Mouse (Mus musculus) small intestine, adult 2 months (tissue): ENCODE results near the gene Nfasc. TPM values are rescaled to one million over a fixed set of nuclear protein-coding genes. Genes with fewer than 3 reads are reported as not detected.

ENCODE experiments used
- H3K27ac ChIP-seq: fragments of 200-500 bp; 2 replicates; pipeline ENCODE4 v1.5.1; 2012; ENCODE audit warnings: low read depth, low read length, control low read depth, inconsistent platforms; ENCODE audit not compliant: insufficient read depth
- H3K27me3 ChIP-seq: fragments of 200-500 bp; 2 replicates; pipeline ENCODE4 v1.6.1; 2012; ENCODE audit warnings: mild to moderate bottlenecking, moderate library complexity, low read length, inconsistent platforms; ENCODE audit not compliant: control insufficient read depth, insufficient read depth
- H3K36me3 ChIP-seq: fragments of 200-500 bp; 2 replicates; pipeline ENCODE4 v1.6.1; 2012; ENCODE audit warnings: mild to moderate bottlenecking, low read length, control low read depth, inconsistent platforms; ENCODE audit not compliant: control insufficient read depth, insufficient read depth
- H3K4me1 ChIP-seq: fragments of 200-500 bp; 2 replicates; pipeline ENCODE4 v1.6.1; 2012; ENCODE audit warnings: low read length, inconsistent platforms, mixed read lengths; ENCODE audit not compliant: control insufficient read depth, insufficient read depth, insufficient read length
- H3K4me3 ChIP-seq: fragments of 200-500 bp; 2 replicates; pipeline ENCODE4 v1.5.1; 2012; ENCODE audit warnings: low read depth, mild to moderate bottlenecking, control low read depth, inconsistent platforms, low read length, moderate library complexity
- CTCF ChIP-seq: fragments of 200-500 bp; IDR thresholded peaks from 2 replicates; pipeline ENCODE4 v1.5.1; 2012; ENCODE audit warnings: low read depth, mild to moderate bottlenecking, control low read depth, inconsistent platforms, low read length, moderate library complexity, mixed read lengths; ENCODE audit not compliant: insufficient replicate concordance, insufficient read length; ENCODE audit errors: extremely low read depth
- POLR2A ChIP-seq: fragments of 200-500 bp; IDR thresholded peaks from 2 replicates; pipeline ENCODE4 v1.6.1; 2012; ENCODE audit warnings: low read depth, mild to moderate bottlenecking, control low read depth, inconsistent platforms, low read length, moderate library complexity
- WGBS: fragments of 180-500 bp; shearing (Covaris S2); methylation state at CpG from one replicate; pipeline ENCODE4 v1.1.7; 2018; 5-methylcytosine and 5-hydroxymethylcytosine counted together
- polyA plus RNA-seq: library from polyadenylated mRNA; depleted of rRNA; stranded (reverse); fragments of >200 nt; gene quantifications from 2 replicates; pipeline ENCODE4 v1.2.3, GENCODE M21; 2012

Gene Nfasc
- polyA plus RNA-seq, 1 experiment, result 0.90 TPM

DNA sequence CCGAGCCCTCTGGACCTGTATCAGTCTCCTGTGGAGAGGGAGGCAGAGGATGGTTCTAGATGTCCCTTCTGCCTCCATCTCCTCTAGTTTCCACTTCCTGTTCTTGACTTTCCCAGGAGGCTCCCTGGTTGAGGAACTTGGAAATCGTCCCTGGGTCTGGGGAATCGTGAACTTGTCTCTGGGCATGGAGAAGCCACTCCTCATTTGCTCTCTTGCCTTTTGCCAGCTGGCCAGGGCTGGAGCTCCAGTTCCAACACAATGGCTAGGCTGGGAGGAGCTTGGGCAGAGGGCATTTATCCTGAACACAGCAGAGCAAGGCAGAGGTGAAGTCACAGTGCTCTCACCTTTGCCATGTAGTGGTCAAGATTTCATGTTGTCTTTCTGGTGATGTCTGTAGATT, 205.2 kb downstream of the Nfasc start:
- H3K4me1 ChIP-seq, result no peaks in the 10 kb centered on the region
- no peak overlapping the region for H3K27ac ChIP-seq
- no peaks in the 10 kb centered on the region for H3K36me3 ChIP-seq
- TF ChIP-seq POLR2A (no peak), CTCF (no peak)
- WGBS, result 65% methylated on average over 3 of the region's 3 CpGs
- H3K27me3 ChIP-seq, result peaks cover 9% of the 10 kb centered on the region
- no peak overlapping the region for H3K4me3 ChIP-seq

DNA sequence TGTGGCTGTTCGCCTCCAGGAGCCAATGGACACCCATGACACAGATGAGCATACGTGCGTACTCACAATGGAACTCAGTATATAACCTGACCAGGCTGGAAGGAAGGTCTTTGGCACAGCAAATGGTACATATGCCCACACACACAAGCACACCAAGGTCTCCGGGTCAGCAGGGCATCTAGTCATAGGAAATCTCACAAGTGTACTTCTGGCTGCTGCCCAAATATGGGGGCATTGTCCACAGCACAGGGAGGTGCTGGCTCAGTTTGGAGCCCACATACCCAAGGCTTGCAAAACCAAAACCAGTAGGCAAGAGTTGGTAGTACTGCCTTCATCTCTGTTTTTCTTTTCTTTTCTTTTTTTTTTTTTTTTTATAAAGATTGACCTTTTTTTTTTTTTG, 206.1 kb downstream of the Nfasc start:
- Histone ChIP-seq H3K4me1 (no peaks in the 10 kb centered on the region), H3K36me3 (no peaks in the 10 kb centered on the region), H3K4me3 (no peak overlapping the region), H3K27me3 (peaks cover 1% of the 10 kb centered on the region; the same call in 1 of the 2 replicates), H3K27ac (no peak overlapping the region)
- TF ChIP-seq CTCF (no peak), POLR2A (no peak)
- WGBS, result 80% methylated on average over 4 of the region's 4 CpGs

DNA sequence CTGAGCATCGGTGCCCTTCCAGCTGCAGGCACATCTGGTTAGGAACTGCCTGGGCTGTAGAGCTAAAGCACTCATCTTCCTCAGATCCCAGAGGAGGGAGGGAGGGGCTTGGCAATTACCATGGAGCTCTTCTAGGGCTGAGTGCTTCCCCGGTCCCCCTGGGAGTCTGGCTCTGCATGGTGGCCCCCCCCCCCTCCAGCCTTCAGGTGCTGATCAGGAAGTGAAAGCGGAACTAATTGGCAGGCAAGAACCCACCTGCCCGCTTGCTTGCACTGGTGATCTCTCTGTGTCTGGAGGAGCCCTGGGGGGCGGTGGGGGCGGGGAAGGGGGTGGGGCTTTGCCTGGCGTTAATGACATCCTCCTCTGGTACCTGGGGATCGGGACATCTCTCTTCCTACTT, 207.8 kb downstream of the Nfasc start:
- Histone ChIP-seq H3K4me1 (no peaks in the 10 kb centered on the region), H3K4me3 (no peak overlapping the region), H3K36me3 (no peaks in the 10 kb centered on the region), H3K27me3 (no peaks in the 10 kb centered on the region), H3K27ac (no peak overlapping the region)
- WGBS, result 3% methylated on average over 8 of the region's 8 CpGs
- TF ChIP-seq CTCF, result no peak
- no peak for TF ChIP-seq POLR2A

DNA sequence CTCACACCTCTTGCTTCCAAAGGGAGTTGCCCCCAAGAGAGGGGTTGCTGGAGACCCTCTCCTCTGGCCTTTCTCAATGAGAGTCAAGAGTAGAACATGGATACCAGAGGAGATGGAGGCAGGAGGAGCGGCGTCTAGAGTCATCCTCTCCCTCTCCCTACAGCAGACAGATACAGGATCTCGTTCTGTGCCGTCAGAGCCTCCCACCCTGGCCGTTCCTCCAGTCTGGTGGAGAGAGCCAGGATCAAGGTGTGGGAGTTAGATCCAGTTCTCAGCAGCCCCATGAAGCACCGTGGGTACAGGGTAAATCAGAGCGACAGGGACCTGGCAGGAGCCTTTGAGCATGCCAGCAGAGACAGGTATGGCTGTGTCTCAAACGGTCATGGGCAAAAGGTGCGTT, 209.1 kb downstream of the Nfasc start:
- TF ChIP-seq POLR2A, result no peak
- no peak for TF ChIP-seq CTCF
- H3K27ac ChIP-seq, result no peak overlapping the region
- WGBS, result 70% methylated on average over 9 of the region's 9 CpGs
- no peaks in the 10 kb centered on the region for H3K36me3 ChIP-seq
- H3K27me3 ChIP-seq, result no peaks in the 10 kb centered on the region
- no peaks in the 10 kb centered on the region for H3K4me1 ChIP-seq
- no peak overlapping the region for H3K4me3 ChIP-seq

DNA sequence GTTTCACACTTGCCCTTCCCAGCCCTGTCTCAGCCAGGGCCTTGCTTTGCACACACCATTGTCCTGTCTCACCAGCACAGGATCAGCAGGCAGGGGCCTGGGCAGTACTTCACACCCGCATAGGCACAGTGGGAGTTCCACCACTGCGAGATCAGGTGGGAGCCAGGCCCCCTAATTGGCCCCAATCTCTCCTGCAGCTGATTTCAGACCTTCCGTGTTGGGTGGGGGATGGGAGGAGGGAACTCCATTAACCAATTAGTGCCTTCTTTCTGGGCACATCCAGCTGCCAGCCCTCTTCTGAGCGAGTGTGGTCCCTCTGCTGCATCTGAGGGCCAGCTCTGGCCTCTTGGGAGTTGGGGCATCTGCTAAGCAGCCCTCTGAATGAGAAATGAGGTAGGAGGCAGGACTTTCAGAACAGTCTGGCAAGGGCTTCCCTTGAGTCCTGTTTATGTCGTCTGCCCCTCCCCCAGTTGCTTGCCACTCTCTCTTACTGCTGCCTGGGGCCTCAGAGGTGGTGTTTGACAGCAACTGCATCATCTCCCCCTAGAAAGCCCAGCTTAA, 210.9 kb downstream of the Nfasc start:
- H3K36me3 ChIP-seq, result no peaks in the 10 kb centered on the region
- H3K27ac ChIP-seq, result no peak overlapping the region
- no peaks in the 10 kb centered on the region for H3K27me3 ChIP-seq
- H3K4me1 ChIP-seq, result no peaks in the 10 kb centered on the region
- no peak overlapping the region for H3K4me3 ChIP-seq
- TF ChIP-seq CTCF (no peak), POLR2A (no peak)
- 25% methylated on average over 5 of the region's 5 CpGs for WGBS

DNA sequence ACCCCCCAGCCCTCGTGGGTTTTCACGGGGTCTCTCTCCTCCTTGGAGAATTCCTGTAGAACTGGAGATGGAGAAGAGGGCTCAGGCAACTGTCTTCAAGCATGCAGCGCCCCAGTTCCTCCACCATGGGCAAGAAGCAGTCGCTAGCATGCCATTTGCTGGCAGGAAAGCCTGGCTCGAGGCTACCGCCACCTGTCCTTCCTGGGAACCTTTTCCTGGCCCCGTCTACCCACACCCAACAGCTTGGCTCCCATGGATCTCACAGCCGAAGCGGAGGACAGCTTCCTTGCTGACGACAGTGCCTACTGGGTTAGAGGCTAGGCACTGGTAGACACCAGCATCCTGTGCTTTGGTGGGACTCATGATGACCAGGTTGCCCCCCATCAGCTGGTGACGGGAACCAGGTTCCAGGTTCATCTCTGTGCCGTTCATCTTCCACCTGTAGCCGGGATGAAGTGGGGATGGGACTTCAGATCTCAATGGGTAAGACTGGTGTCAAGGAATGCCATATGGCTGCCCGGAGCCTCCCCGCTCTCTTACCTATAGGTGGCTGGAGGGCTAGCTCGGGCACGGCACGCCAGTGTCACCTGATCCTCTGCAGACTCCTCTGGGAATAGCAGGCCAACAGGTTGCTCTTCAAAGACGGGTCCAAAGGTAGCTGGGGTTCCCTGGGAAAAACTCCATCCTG, 212.8 kb downstream of the Nfasc start:
- WGBS, result 78% methylated on average over 19 of the region's 19 CpGs
- H3K4me1 ChIP-seq, result no peaks in the 10 kb centered on the region
- no peak overlapping the region for H3K27ac ChIP-seq
- H3K4me3 ChIP-seq, result no peak overlapping the region
- no peak for TF ChIP-seq CTCF
- TF ChIP-seq POLR2A, result no peak
- no peaks in the 10 kb centered on the region for H3K27me3 ChIP-seq
- no peaks in the 10 kb centered on the region for H3K36me3 ChIP-seq

DNA sequence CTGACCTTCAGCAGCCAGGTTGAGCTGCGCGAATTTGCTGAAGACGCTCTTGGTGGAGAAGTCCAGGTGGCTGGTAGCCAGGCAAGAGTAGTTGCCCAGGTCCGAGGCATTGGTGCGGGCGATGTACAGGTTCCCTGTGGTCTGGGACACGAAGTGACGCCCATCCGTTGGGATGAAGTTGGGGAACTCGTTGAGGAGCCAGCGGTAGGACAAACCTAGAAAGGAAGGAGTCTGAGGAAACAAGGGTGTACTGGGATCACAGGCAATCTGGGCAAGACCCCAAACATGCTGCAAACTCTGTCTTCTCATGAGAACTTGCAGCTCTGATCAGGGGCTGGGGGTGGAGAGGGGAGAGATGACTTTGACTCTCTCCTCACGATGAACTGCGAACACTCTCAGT, 213.5 kb downstream of the Nfasc start:
- WGBS, result 89% methylated on average over 13 of the region's 13 CpGs
- Histone ChIP-seq H3K27ac (no peak overlapping the region), H3K27me3 (no peaks in the 10 kb centered on the region), H3K36me3 (no peaks in the 10 kb centered on the region), H3K4me3 (no peak overlapping the region), H3K4me1 (no peaks in the 10 kb centered on the region)
- TF ChIP-seq CTCF, result no peak
- no peak for TF ChIP-seq POLR2A
